Mouse (Mus musculus) erythroblast, embryonic 14.5 days (primary cell): ENCODE results near the gene Dcaf11.

Experiments used
- GATA1 ChIP-seq: IDR thresholded peaks from 2 replicates; pipeline ENCODE4 v1.6.1; 2012; ENCODE audit warnings: low read length, inconsistent platforms, mixed read lengths
- TAL1 ChIP-seq: IDR thresholded peaks from 3 replicates; pipeline ENCODE4 v1.6.1; 2012; ENCODE audit warnings: low read length, inconsistent platforms, mixed read lengths

DNA sequence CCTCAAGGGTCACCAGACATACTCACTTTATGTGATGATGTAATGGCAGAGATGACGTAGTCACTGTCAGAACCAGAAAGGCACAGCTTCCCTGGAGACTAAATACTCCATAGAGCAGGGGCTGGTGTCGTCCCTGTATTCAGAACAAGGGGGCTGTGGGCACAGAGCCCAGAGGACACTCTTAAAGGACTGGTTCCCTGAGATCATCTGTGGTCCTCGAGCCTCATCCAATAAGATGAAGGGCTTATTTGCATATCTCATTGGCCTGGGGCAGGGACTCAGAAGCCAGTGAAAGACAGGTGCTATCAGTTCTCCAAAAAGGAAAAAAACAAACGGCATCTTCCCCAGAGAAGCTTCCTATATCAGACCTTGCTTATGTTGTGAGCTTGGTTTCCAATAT lies 35.7 kb upstream of the Dcaf11 start:
- no peak for TF ChIP-seq TAL1
- no peak for TF ChIP-seq GATA1
